Mouse (Mus musculus) fibroblast of lung, adult 2 months (primary cell): ENCODE results near the gene Desi2.
"Not testable (repeated sequence)": the region's sequence is repeated elsewhere in the genome, so short reads cannot be mapped to it uniquely, and the experiment has no call there.

Experiments
- DNase-seq: peaks from one replicate; pipeline ENCODE4 v3.0.0-alpha.2; 2011; ENCODE audit warnings: low read depth

The Desi2 gene

GRCm38 (mm10) chr1:178187216-178187791, at the start of gene Desi2:
Gene Desi2 (plus strand): TSS chr1:178187417.
- peak; percentile 96 for DNase-seq

DNA sequence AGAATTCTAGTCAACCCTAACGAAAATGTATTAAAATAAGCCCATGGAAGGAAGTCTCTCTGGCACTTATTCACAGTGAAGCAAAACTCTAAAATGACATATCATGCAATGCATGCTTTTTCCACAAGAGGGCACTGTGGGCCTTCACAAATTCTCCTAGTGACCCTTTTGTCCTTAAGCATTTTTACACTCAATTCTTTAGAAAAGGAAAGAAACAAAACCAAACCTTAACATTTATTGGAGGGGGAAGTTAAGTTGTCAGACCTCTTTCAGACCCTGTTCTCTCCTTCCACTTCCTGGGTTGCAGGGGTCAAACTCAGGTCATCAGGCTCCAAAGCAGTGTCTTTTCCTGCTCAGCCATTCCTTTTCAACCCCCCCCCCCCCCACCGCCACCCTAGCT, 40.7 kb upstream of the Desi2 start:
- DNase-seq: peak; percentile 7

- DNase-seq: peak; percentile 12
Observed at GRCm38 (mm10) chr1:178146915-178147314, 40.3 kb upstream of the Desi2 start.

DNA sequence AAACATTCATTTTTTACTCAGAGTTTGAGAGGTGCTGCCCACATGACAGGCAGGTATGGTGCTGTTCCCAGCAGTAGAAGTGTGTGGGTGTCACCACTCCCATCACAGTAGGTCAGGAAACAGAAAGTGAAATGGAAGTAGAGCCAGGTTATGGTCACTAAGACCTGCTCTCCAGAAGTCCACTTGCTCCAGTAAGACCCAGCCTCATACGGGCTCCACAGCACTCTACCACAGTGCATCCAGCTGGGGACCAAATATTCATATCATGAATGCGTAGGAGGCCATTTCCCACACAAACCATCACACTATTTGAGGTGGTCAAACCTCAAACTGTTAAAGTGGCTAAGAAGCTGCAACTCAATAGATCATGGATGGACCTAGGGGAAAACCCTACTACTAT, 5.0 kb upstream of the Desi2 start:
- no peak for DNase-seq

DNA sequence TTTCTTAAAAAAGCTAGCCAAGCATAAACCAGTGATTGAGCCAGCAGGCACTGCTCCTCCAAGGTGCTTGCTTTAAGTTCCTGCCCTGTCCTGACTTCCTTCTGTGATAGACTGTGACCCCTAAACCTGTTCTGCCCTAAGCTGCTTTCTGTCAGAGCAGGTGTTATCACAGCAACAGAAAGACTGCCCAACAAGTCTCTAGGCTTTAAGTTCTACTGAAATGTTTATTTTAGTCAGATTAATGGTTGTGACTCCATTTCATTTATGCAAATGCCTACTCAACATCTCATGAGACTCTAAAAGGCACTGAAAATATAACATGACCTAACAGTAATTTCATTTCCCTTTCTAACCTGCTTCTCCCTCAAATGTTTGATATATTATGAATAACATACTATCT, 1.6 kb upstream of the Desi2 start:
- DNase-seq: no peak

GRCm38 (mm10) chr1:178187810-178188209, 593 bp downstream of the Desi2 start:
- not testable (repeated sequence) for DNase-seq

- DNase-seq: no peak
Observed at GRCm38 (mm10) chr1:178188386-178188785, 1.2 kb downstream of the Desi2 start.

- no peak for DNase-seq
Observed at GRCm38 (mm10) chr1:178205701-178206325, 18.6 kb downstream of the Desi2 start.

DNA sequence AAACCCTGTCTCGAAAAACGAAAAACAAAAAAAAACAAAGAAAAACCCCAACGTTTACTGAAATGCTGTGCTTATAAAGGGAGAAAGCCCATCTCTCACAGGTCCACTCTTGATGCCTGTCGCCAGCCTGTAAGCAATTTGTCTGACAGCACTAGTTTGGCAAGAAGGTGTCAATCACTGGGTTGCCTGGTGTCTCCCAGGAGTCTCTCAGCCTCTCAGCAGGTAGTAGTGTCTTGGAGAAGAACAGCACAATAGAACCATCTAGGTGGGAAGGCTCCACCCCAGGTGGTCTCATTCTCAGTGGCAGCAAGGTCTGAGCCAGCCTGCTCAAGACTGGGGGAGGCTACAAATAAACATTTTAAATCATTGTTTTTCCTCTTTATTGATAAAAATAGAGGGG, 20.6 kb downstream of the Desi2 start:
- DNase-seq: not testable (repeated sequence)

DNA sequence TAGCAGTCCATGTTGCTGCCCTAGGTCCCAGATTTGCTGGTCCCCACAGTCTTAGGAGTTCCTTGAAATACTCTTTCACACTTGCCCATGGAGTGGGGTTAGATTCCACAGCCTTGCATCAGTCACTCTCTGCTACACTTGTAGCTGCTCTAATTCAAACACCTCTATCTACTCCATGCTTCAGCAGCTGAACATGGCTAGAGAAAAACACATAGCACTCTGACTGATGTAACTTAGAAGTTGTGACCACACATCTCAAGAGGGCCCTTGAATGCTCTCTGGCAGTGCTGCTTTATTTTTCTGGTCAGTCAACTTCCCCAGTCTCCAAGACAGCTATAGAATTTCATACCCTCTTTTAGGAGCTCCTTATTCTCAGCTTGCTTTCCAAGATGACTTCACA, 22.7 kb downstream of the Desi2 start:
- DNase-seq: no peak

GRCm38 (mm10) chr1:178217157-178217556, 29.9 kb downstream of the Desi2 start:
- peak; percentile 31 for DNase-seq

GRCm38 (mm10) chr1:178218305-178218704, 31.1 kb downstream of the Desi2 start:
- no peak for DNase-seq

DNA sequence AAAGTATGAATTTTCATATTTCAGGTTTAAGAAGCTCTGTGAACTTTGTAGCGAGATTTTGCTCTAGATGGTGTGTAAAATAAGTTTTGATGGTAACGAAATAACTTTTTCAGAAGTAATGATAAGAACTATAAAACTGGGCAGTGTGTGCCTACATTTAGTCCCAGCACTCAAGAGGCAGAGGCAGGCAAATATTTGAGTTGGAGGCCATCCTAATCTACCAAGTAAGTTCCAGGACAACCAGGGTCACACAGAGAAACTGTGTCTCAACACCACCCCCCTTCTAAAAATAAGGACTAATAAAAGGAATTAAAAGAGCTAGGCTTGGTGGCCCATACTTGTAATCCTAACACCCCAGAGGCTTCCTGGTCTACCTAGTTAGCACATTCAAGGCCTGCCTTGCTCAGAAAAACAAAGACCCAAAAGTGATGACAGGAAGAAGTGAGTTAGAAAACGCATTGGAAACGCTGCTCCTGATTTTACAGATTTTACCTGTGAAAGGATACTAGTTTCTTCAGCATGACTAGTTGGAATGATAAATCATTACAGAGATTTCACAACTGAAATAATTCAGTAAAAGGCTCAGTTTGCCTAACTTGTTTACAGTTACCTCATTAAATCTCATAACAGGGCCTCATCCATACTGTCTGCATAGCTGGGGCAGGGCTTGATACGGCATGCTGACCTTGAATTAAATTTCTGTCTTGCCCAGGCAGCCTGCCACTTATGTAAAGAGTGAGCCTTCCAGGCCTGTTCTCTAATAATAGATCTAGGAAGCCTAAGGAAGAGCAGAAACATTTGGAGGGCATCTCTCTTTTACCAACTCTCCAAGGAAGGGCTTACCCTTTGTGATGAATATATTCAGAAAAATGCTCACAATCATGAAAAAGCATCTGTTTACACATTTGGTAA, 32.2 kb downstream of the Desi2 start:
- no peak for DNase-seq

DNA sequence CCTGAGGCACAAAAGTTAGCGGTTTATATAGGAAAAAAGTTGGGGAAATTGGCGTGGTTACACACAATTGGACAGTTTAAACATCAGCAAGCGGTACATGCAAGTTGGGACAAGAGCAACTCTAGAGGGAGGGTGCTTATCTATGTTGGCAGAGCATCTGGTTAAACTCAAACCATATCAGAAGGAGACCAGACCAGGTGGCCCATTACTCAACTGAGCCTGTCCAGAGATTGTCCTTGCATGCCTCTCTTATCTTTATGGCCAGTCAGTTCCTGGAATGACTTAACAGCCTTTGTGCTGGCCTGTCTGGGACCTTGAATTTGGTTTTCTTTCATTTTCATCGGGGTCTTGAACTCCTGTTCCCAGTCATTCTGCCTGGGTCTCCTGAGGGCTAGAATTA, 41.7 kb downstream of the Desi2 start:
- DNase-seq: not testable (repeated sequence)

GRCm38 (mm10) chr1:178234109-178234508, 46.9 kb downstream of the Desi2 start:
- no peak for DNase-seq

DNA sequence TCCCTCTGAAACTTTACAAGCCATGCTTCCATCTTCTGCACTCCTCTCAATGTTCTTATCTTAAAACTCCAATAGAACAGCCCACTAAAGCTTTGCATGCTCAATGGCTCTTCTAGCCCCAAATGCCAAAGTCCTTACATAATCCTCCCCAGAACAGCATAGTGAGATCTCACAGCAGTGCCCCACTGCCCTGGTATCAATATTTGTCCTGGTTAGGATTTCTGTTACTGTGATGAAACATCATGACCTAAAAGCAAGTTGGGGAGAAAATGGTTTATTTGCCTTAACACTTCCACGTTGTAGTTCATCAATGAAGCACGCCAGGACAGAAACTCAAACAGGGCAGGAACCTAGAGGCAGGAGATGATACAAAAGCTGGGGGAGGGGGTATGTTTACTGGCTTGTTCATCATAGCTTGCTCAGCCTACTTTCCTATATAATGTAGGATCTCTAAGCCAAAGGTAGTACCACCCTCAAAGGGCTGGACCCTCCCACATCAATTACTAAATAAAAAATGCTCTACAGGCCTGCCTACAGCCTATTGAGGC, 48.8 kb downstream of the Desi2 start:
- DNase-seq: no peak

DNA sequence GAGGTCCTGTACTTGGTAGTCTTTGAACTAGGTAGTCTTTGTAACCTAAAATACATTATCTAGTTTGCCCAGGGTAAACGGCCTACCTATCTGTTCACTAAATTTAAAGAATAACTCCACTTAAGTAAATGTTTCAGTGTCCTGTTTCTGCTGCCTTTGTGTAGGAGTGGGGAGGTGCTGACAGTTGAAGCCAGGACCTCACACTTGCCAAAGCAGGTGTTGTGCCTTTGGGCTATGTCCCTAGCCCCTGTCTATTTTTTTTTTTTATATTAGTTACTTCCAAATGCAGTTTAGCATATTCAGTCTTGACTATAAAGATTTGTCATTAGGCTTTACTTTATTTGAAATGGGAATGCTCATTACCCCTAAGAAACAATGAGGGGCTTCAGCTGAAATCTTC, 51.5 kb downstream of the Desi2 start:
- DNase-seq: no peak

DNA sequence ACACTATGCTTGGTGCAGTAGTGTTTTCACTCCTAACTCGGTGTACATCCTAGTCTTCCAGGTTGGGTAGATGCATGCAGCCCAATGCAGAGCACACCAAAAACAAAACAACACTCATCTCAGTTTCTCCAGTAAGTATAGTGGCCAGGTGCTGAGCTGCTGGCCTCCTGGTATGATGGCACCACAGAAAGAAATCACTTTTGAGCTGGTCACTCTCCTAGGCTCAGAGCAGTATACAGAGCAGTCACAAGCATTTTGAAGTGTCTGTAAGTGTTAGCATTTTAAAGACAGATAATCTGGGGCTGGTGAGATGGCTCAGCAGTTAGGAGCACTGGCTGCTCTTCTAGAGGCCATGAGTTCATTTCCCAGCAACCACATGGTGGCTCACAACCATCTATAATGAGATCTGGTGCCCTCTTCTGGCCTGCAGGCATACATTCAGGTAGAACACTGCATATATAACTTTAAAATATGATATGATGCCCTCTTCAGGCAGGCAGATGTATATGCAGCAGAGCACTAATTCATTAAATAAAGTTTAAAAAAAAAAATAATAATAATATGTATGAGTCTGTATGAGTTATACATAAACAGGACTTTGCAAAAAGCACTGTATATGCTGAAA, 54.8 kb downstream of the Desi2 start:
- DNase-seq: no peak

- no peak for DNase-seq
Observed at GRCm38 (mm10) chr1:178248107-178248820, 61.0 kb downstream of the Desi2 start.

GRCm38 (mm10) chr1:178254598-178254997, 67.4 kb downstream of the Desi2 start:
- DNase-seq: no peak

- no peak for DNase-seq
Observed at GRCm38 (mm10) chr1:178256351-178256750, 69.1 kb downstream of the Desi2 start.

- no peak for DNase-seq
Observed at GRCm38 (mm10) chr1:178258821-178259220, 71.6 kb downstream of the Desi2 start.
